Mouse (Mus musculus) embryonic fibroblast, embryonic 13.5 days (primary cell): ENCODE data around the gene Pla2g10.
"Not testable (repeated sequence)": the region's sequence is repeated elsewhere in the genome, so short reads cannot be mapped to it uniquely, and the experiment has no call there.

Experiments used
- CTCF ChIP-seq: IDR thresholded peaks from 2 replicates; pipeline ENCODE4 v1.5.1; 2011; ENCODE audit warnings: mild to moderate bottlenecking, control low read depth, low read length, moderate library complexity, borderline replicate concordance; ENCODE audit not compliant: insufficient read depth
- POLR2A ChIP-seq: IDR thresholded peaks from 2 replicates; pipeline ENCODE4 v1.6.1; 2011; ENCODE audit warnings: low read depth, mild to moderate bottlenecking, control low read depth, low read length, moderate library complexity

- not testable (repeated sequence) for TF ChIP-seq POLR2A, CTCF
Observed at GRCm38 (mm10) chr16:13771603-13772002, 40.8 kb upstream of the Pla2g10 start.
